Mouse (Mus musculus) embryonic facial prominence, embryonic 10.5 days (tissue): ENCODE data around the gene Anapc7. TPM values are rescaled to one million over a fixed set of nuclear protein-coding genes. Genes with fewer than 3 reads are reported as not detected.

Source experiments
- DNase-seq: peaks from one replicate; pipeline ENCODE4 v3.0.0-alpha.2; 2017; ENCODE audit warnings: low spot score
- H3K27ac ChIP-seq: fragments of 300-500 bp; sonication (generic); replicated peaks from 2 replicates; pipeline ENCODE4 v1.5.1; 2016; ENCODE audit warnings: mild to moderate bottlenecking
- H3K27me3 ChIP-seq: fragments of 300-500 bp; sonication (generic); replicated peaks from 2 replicates; pipeline ENCODE4 v1.6.1; 2016; ENCODE audit warnings: low read depth, mild to moderate bottlenecking; ENCODE audit not compliant: poor library complexity, severe bottlenecking
- H3K36me3 ChIP-seq: fragments of 300-500 bp; sonication (generic); replicated peaks from 2 replicates; pipeline ENCODE4 v1.6.1; 2016; ENCODE audit warnings: mild to moderate bottlenecking, moderate library complexity
- H3K4me1 ChIP-seq: fragments of 300-500 bp; sonication (generic); 2 replicates; pipeline ENCODE4 v1.6.1; 2016
- H3K4me3 ChIP-seq: fragments of 300-500 bp; sonication (generic); 2 replicates; pipeline ENCODE4 v1.5.1; 2016; ENCODE audit warnings: mild to moderate bottlenecking, moderate library complexity
- H3K9me3 ChIP-seq: fragments of 300-500 bp; sonication (generic); 2 replicates; pipeline ENCODE4 v1.6.1; 2016; ENCODE audit warnings: mild to moderate bottlenecking
- WGBS: fragments of 180-500 bp; shearing (Covaris S2); methylation state at CpG from one replicate; pipeline ENCODE4 v1.1.7; 2016; 5-methylcytosine and 5-hydroxymethylcytosine counted together
- polyA plus RNA-seq: library from polyadenylated mRNA; unstranded; fragments of >200 nt; fragmentation: Nextera tagmentation; extraction: Ambion mirVana; gene quantifications from 2 replicates; pipeline ENCODE4 v1.2.1, GENCODE M21; 2016

Gene Anapc7
- polyA plus RNA-seq, 1 experiment from 2014 or later: 63.2 TPM

- Histone ChIP-seq H3K9me3 (no peaks in the 10 kb centered on the region), H3K4me1 (no peaks in the 10 kb centered on the region), H3K36me3 (peaks cover 100% of the 10 kb centered on the region), H3K4me3 (no peak overlapping the region), H3K27me3 (no peaks in the 10 kb centered on the region), H3K27ac (no peak overlapping the region)
- WGBS: 88% methylated on average over 10 of the region's 10 CpGs
- no peak for DNase-seq
Measured at GRCm38 (mm10) chr5:122491385-122491784, 69.9 kb downstream of the Anapc7 start.

- no peak for DNase-seq
- H3K4me3 ChIP-seq: no peak overlapping the region
- H3K27me3 ChIP-seq: no peaks in the 10 kb centered on the region
- no peak overlapping the region for H3K27ac ChIP-seq
- H3K4me1 ChIP-seq: peaks cover 4% of the 10 kb centered on the region
- H3K9me3 ChIP-seq: no peaks in the 10 kb centered on the region
- 94% methylated on average over 2 of the region's 2 CpGs for WGBS
- peaks cover 99% of the 10 kb centered on the region for H3K36me3 ChIP-seq
Measured at GRCm38 (mm10) chr5:122493035-122493434, 71.5 kb downstream of the Anapc7 start.

- H3K27me3 ChIP-seq: no peaks in the 10 kb centered on the region
- H3K4me1 ChIP-seq: peaks cover 18% of the 10 kb centered on the region
- no peaks in the 10 kb centered on the region for H3K9me3 ChIP-seq
- 88% methylated on average over 1 of the region's 1 CpGs for WGBS
- H3K36me3 ChIP-seq: peaks cover 96% of the 10 kb centered on the region
- H3K27ac ChIP-seq: no peak overlapping the region
- DNase-seq: no peak
- H3K4me3 ChIP-seq: no peak overlapping the region
Measured at GRCm38 (mm10) chr5:122494449-122494848, 73.0 kb downstream of the Anapc7 start.

Other genes starting within 250 kb of the Anapc7 start
- 14.6 and 15.8 TPM in 2 replicates for gene Hvcn1, start 214.9 kb upstream of the Anapc7 start, polyA plus RNA-seq
- gene Tctn1, start 157.2 kb upstream of the Anapc7 start, polyA plus RNA-seq: 4.8 and 5.5 TPM in 2 replicates
- 8.0 and 8.9 TPM in 2 replicates for gene Pptc7, start 137.3 kb upstream of the Anapc7 start, polyA plus RNA-seq
- gene Rad9b, start 67.5 kb upstream of the Anapc7 start, polyA plus RNA-seq: 11.4 and 12.6 TPM in 2 replicates
- 194 and 197 TPM in 2 replicates for gene Vps29, start 67.3 kb upstream of the Anapc7 start, polyA plus RNA-seq
- gene Gpn3, start 49.8 kb upstream of the Anapc7 start, polyA plus RNA-seq: 89.8 and 94.6 TPM in 2 replicates
- 89.2 TPM in 2 replicates for gene Fam216a, start 49.3 kb upstream of the Anapc7 start, polyA plus RNA-seq
- 85.5 and 93.8 TPM in 2 replicates for gene Arpc3, start 29.8 kb upstream of the Anapc7 start, polyA plus RNA-seq
- 35.3 and 38.1 TPM in 2 replicates for gene Atp2a2, start 80.5 kb downstream of the Anapc7 start, polyA plus RNA-seq
- gene Ift81, start 192.8 kb downstream of the Anapc7 start, polyA plus RNA-seq: 40.3 and 50.2 TPM in 2 replicates
- 0.30 and 0.35 TPM in 2 replicates for gene P2rx7, start 222.2 kb downstream of the Anapc7 start, polyA plus RNA-seq